Mouse (Mus musculus): ENCODE results near the gene Gm13691. TPM values are rescaled to one million over a fixed set of nuclear protein-coding genes. Genes with fewer than 3 reads are reported as not detected.
"Not testable (repeated sequence)": the region's sequence is repeated elsewhere in the genome, so short reads cannot be mapped to it uniquely, and the experiment has no call there.

Gm13691 gene
- polyA plus RNA-seq, 1 experiment from 2014 or later, result not detected

GRCm38 (mm10) chr2:83984443-83984842 is 5.9 kb upstream of the Gm13691 start, which contains the start of gene Gm13697:
Gene Gm13697, plus strand, starts transcription at chr2:83984743.
- not testable (repeated sequence) for ATAC-seq (ENCODE audit: low FRiP score, low TSS enrichment); H3K4me1 ChIP-seq (ENCODE audit: control insufficient read depth, insufficient read depth, low read length); H3K27me3 ChIP-seq (ENCODE audit: control insufficient read depth, insufficient read depth, low read length); H3K9me3 ChIP-seq (ENCODE audit: control insufficient read depth, low read length); H3K4me3 ChIP-seq (ENCODE audit: low read length); H3K36me3 ChIP-seq (ENCODE audit: control insufficient read depth, insufficient read depth, low read length); H3K27ac ChIP-seq (ENCODE audit: low read depth, low read length); H3K9ac ChIP-seq (ENCODE audit: low read depth, low read length); H3K4me2 ChIP-seq (replicated peaks; ENCODE audit: low read depth, low read length)
- WGBS, result no CpG with 5 or more reads among the region's 6 CpGs

GRCm38 (mm10) chr2:83993639-83994255 is 3.4 kb downstream of the Gm13691 start:
- not testable (repeated sequence) for H3K9me3 ChIP-seq (ENCODE audit: control insufficient read depth, low read length); H3K9ac ChIP-seq (ENCODE audit: low read depth, low read length); H3K4me1 ChIP-seq (ENCODE audit: control insufficient read depth, insufficient read depth, low read length); H3K27me3 ChIP-seq (ENCODE audit: control insufficient read depth, insufficient read depth, low read length); H3K36me3 ChIP-seq (ENCODE audit: control insufficient read depth, insufficient read depth, low read length); H3K27ac ChIP-seq (ENCODE audit: low read depth, low read length); H3K4me3 ChIP-seq (ENCODE audit: low read length); H3K4me2 ChIP-seq (replicated peaks; ENCODE audit: low read depth, low read length)
- 29% methylated on average over 7 of the region's 9 CpGs for WGBS
- ATAC-seq (ENCODE audit: low FRiP score, low TSS enrichment), result 0 out of 2 replicates have a peak, but pooled peaks have one; percentile 55

GRCm38 (mm10) chr2:83994526-83994925 is 4.2 kb downstream of the Gm13691 start:
- H3K4me2 ChIP-seq (replicated peaks; ENCODE audit: low read depth, low read length); H3K4me3 ChIP-seq (ENCODE audit: low read length); H3K9ac ChIP-seq (ENCODE audit: low read depth, low read length); H3K27ac ChIP-seq (ENCODE audit: low read depth, low read length); H3K9me3 ChIP-seq (ENCODE audit: control insufficient read depth, low read length); H3K27me3 ChIP-seq (ENCODE audit: control insufficient read depth, insufficient read depth, low read length); H3K4me1 ChIP-seq (ENCODE audit: control insufficient read depth, insufficient read depth, low read length); ATAC-seq (ENCODE audit: low FRiP score, low TSS enrichment); H3K36me3 ChIP-seq (ENCODE audit: control insufficient read depth, insufficient read depth, low read length): not testable (repeated sequence)
- no CpG with 5 or more reads among the region's 3 CpGs for WGBS

- Histone ChIP-seq H3K27ac (ENCODE audit: low read depth, low read length) (no peak overlapping the region), H3K9ac (ENCODE audit: low read depth, low read length) (no peak overlapping the region), H3K4me3 (ENCODE audit: low read length) (no peak overlapping the region), H3K36me3 (ENCODE audit: control insufficient read depth, insufficient read depth, low read length) (no peaks in the 10 kb centered on the region), H3K4me1 (ENCODE audit: control insufficient read depth, insufficient read depth, low read length) (no peaks in the 10 kb centered on the region), H3K4me2 (replicated peaks; ENCODE audit: low read depth, low read length) (no peak overlapping the region), H3K27me3 (ENCODE audit: control insufficient read depth, insufficient read depth, low read length) (no peaks in the 10 kb centered on the region), H3K9me3 (ENCODE audit: control insufficient read depth, low read length) (no peaks in the 10 kb centered on the region)
- WGBS, result 66% methylated on average over 1 of the region's 1 CpGs
- no peak for ATAC-seq (ENCODE audit: low FRiP score, low TSS enrichment)
Observed at GRCm38 (mm10) chr2:84008913-84009312, 18.6 kb downstream of the Gm13691 start.

- 75% methylated on average over 3 of the region's 3 CpGs for WGBS
- no peak for ATAC-seq (ENCODE audit: low FRiP score, low TSS enrichment)
- Histone ChIP-seq H3K4me3 (ENCODE audit: low read length) (no peak overlapping the region), H3K36me3 (ENCODE audit: control insufficient read depth, insufficient read depth, low read length) (no peaks in the 10 kb centered on the region), H3K4me1 (ENCODE audit: control insufficient read depth, insufficient read depth, low read length) (no peaks in the 10 kb centered on the region), H3K9me3 (ENCODE audit: control insufficient read depth, low read length) (no peaks in the 10 kb centered on the region), H3K9ac (ENCODE audit: low read depth, low read length) (no peak overlapping the region), H3K27ac (ENCODE audit: low read depth, low read length) (no peak overlapping the region), H3K27me3 (ENCODE audit: control insufficient read depth, insufficient read depth, low read length) (no peaks in the 10 kb centered on the region), H3K4me2 (replicated peaks; ENCODE audit: low read depth, low read length) (no peak overlapping the region)
Observed at GRCm38 (mm10) chr2:84009818-84010217, 19.5 kb downstream of the Gm13691 start.

GRCm38 (mm10) chr2:84014572-84014971 is 24.2 kb downstream of the Gm13691 start:
- WGBS, result 73% methylated on average over 6 of the region's 6 CpGs
- Histone ChIP-seq H3K4me3 (ENCODE audit: low read length) (no peak overlapping the region), H3K9ac (ENCODE audit: low read depth, low read length) (no peak overlapping the region), H3K9me3 (ENCODE audit: control insufficient read depth, low read length) (no peaks in the 10 kb centered on the region), H3K36me3 (ENCODE audit: control insufficient read depth, insufficient read depth, low read length) (no peaks in the 10 kb centered on the region), H3K27me3 (ENCODE audit: control insufficient read depth, insufficient read depth, low read length) (no peaks in the 10 kb centered on the region), H3K4me1 (ENCODE audit: control insufficient read depth, insufficient read depth, low read length) (no peaks in the 10 kb centered on the region), H3K27ac (ENCODE audit: low read depth, low read length) (no peak overlapping the region), H3K4me2 (replicated peaks; ENCODE audit: low read depth, low read length) (no peak overlapping the region)
- no peak for ATAC-seq (ENCODE audit: low FRiP score, low TSS enrichment)

- 84% methylated on average over 4 of the region's 5 CpGs for WGBS
- ATAC-seq (ENCODE audit: low FRiP score, low TSS enrichment), result not testable (repeated sequence)
Observed at GRCm38 (mm10) chr2:84016291-84016690, 25.9 kb downstream of the Gm13691 start.

GRCm38 (mm10) chr2:84018330-84018729 is 28.0 kb downstream of the Gm13691 start:
- Histone ChIP-seq H3K36me3 (ENCODE audit: control insufficient read depth, insufficient read depth, low read length) (no peaks in the 10 kb centered on the region), H3K9ac (ENCODE audit: low read depth, low read length) (no peak overlapping the region), H3K4me2 (replicated peaks; ENCODE audit: low read depth, low read length) (no peak overlapping the region), H3K27me3 (ENCODE audit: control insufficient read depth, insufficient read depth, low read length) (no peaks in the 10 kb centered on the region), H3K27ac (ENCODE audit: low read depth, low read length) (peak overlapping the region; percentile 30; the same call in 1 of the 2 replicates), H3K4me3 (ENCODE audit: low read length) (no peak overlapping the region), H3K4me1 (ENCODE audit: control insufficient read depth, insufficient read depth, low read length) (no peaks in the 10 kb centered on the region), H3K9me3 (ENCODE audit: control insufficient read depth, low read length) (no peaks in the 10 kb centered on the region)
- WGBS, result 53% methylated on average over 3 of the region's 3 CpGs
- no peak for ATAC-seq (ENCODE audit: low FRiP score, low TSS enrichment)

More at GRCm38 (mm10) chr2:84016291-84016690, 25.9 kb downstream of the Gm13691 start:
- H3K9me3 ChIP-seq (ENCODE audit: control insufficient read depth, low read length); H3K4me2 ChIP-seq (replicated peaks; ENCODE audit: low read depth, low read length); H3K27me3 ChIP-seq (ENCODE audit: control insufficient read depth, insufficient read depth, low read length); H3K9ac ChIP-seq (ENCODE audit: low read depth, low read length); H3K36me3 ChIP-seq (ENCODE audit: control insufficient read depth, insufficient read depth, low read length); H3K4me3 ChIP-seq (ENCODE audit: low read length); H3K4me1 ChIP-seq (ENCODE audit: control insufficient read depth, insufficient read depth, low read length); H3K27ac ChIP-seq (ENCODE audit: low read depth, low read length): not testable (repeated sequence)

- Histone ChIP-seq H3K4me2 (replicated peaks; ENCODE audit: low read depth, low read length) (no peak overlapping the region), H3K27ac (ENCODE audit: low read depth, low read length) (peak overlapping the region; percentile 55; the same call in 1 of the 2 replicates), H3K9me3 (ENCODE audit: control insufficient read depth, low read length) (no peaks in the 10 kb centered on the region), H3K36me3 (ENCODE audit: control insufficient read depth, insufficient read depth, low read length) (no peaks in the 10 kb centered on the region), H3K27me3 (ENCODE audit: control insufficient read depth, insufficient read depth, low read length) (no peaks in the 10 kb centered on the region), H3K9ac (ENCODE audit: low read depth, low read length) (no peak overlapping the region), H3K4me1 (ENCODE audit: control insufficient read depth, insufficient read depth, low read length) (no peaks in the 10 kb centered on the region), H3K4me3 (ENCODE audit: low read length) (no peak overlapping the region)
- 68% methylated on average over 8 of the region's 8 CpGs for WGBS
- ATAC-seq (ENCODE audit: low FRiP score, low TSS enrichment), result peak; percentile 55; the same call in 1 of the 2 replicates
Observed at GRCm38 (mm10) chr2:84019519-84020305, 29.4 kb downstream of the Gm13691 start.

Measured in kidney, embryonic 14.5 days (tissue).